Comparison of ENCODE assay signal across 11 mouse cellular contexts in the genomic region with DNA sequence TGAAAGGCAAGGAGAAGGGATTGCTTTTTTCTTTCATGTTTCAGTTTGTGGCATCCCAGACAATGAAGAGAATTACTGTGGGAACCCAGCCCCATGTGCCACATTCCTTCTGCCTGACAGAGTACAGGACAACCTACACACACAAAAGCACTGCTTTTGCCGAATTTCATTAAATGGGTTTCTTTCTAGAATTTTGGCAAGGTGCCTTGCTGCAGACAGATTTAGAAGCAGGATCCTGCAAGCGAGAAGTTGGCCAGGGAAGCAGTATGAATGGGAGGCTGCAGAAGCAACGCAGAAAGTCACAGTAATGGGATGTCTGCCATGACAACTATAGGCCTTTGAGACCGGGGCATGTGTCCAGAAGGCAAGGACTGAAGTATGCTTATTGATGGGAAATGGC. TPM values are rescaled to one million over a fixed set of nuclear protein-coding genes. Genes with fewer than 3 reads are reported as not detected.
DNase-seq lines count a peak whose midpoint lies in the region; ATAC-seq and TF ChIP-seq lines count a peak whose summit lies in the region.
"Not testable (repeated sequence)": the region's sequence is repeated elsewhere in the genome, so short reads cannot be mapped to it uniquely, and the experiment has no call there.
"Had no signal": no experiment of that assay in that cellular context is flagged by ENCODE, and none has a peak within 500 bp of the region (broad histone marks: within the 10 kb centered on the region; RNA-seq: fewer than 3 reads in every experiment).

No protein-coding gene starts in this region.

- intact Hi-C loops in left cerebral cortex, adult 2 months (cut with DNase I), result not testable (repeated sequence)

- 0 out of 2 replicates have a peak, but pooled peaks have one; percentile 26 for ATAC-seq in embryonic facial prominence, embryonic 13.5 days (ENCODE audit: insufficient number of reproducible peaks, insufficient read depth, low FRiP score, low TSS enrichment, low read depth)
- ATAC-seq in forebrain, embryonic 15.5 days (replicated peaks), result peak; percentile 76
- peak; percentile 90 for ATAC-seq in hindbrain, embryonic 14.5 days (ENCODE audit: low FRiP score)
- ATAC-seq in lung, embryonic 15.5 days (ENCODE audit: borderline replicate concordance, extremely low read depth, low FRiP score, low TSS enrichment), result peak; percentile 59; the same call in 1 of the 2 replicates
- peak; percentile 71 for ATAC-seq in midbrain, embryonic 16.5 days

- not testable (repeated sequence) for H3K27ac ChIP-seq in embryonic facial prominence, embryonic 13.5 days; forebrain, embryonic 15.5 days (replicated peaks); lung, embryonic 15.5 days; midbrain, embryonic 16.5 days (ENCODE audit: low read length)
- H3K27ac ChIP-seq in hindbrain, embryonic 14.5 days, result peak overlapping the region; percentile 20; the same call in 1 of the 2 replicates
- peak overlapping the region; percentile 34; the same call in 1 of the 2 replicates for H3K27ac ChIP-seq in left cerebral cortex, adult 2 months

- not testable (repeated sequence) for H3K4me1 ChIP-seq in embryonic facial prominence, embryonic 13.5 days; forebrain, embryonic 15.5 days; hindbrain, embryonic 14.5 days (replicated peaks; ENCODE audit: control insufficient read depth, insufficient read depth, low read length); lung, embryonic 15.5 days; midbrain, embryonic 16.5 days (ENCODE audit: control insufficient read depth, insufficient read depth, low read length)

- not testable (repeated sequence) for H3K36me3 ChIP-seq in embryonic facial prominence, embryonic 13.5 days; forebrain, embryonic 15.5 days; hindbrain, embryonic 14.5 days (replicated peaks; ENCODE audit: control insufficient read depth, insufficient read depth); lung, embryonic 15.5 days; midbrain, embryonic 16.5 days (ENCODE audit: control insufficient read depth, insufficient read depth, low read length)

- not testable (repeated sequence) for DNase-seq in hindbrain, embryonic 14.5 days (ENCODE audit: low spot score); left cerebral cortex, adult 2 months (ENCODE audit: extremely low spot score in 1 of 2, low spot score in 2 of 2)
- DNase-seq in right cerebral cortex, adult 18-20 months, result peak; percentile 23

- not testable (repeated sequence) for H3K27me3 ChIP-seq in embryonic facial prominence, embryonic 13.5 days; forebrain, embryonic 15.5 days; hindbrain, embryonic 14.5 days (ENCODE audit: control insufficient read depth, insufficient read depth, low read length); lung, embryonic 15.5 days; midbrain, embryonic 16.5 days (ENCODE audit: control insufficient read depth, insufficient read depth, low read depth, low read length)

- TF ChIP-seq CTCF in left cerebral cortex, adult 2 months (IDR thresholded peaks at IDR 0.05), result not testable (repeated sequence)

- WGBS in embryonic facial prominence, embryonic 13.5 days, result 44% methylated on average over 4 of the region's 4 CpGs
- 26% methylated on average over 4 of the region's 4 CpGs for WGBS in forebrain, embryonic 15.5 days
- WGBS in hindbrain, embryonic 14.5 days, result 63% methylated on average over 3 of the region's 4 CpGs
- 30% methylated on average over 4 of the region's 4 CpGs for WGBS in lung, embryonic 15.5 days
- 45% methylated on average over 3 of the region's 4 CpGs for WGBS in midbrain, embryonic 16.5 days

- H3K4me2 ChIP-seq in embryonic facial prominence, embryonic 13.5 days; forebrain, embryonic 15.5 days (replicated peaks); hindbrain, embryonic 14.5 days (replicated peaks); lung, embryonic 15.5 days; midbrain, embryonic 16.5 days (ENCODE audit: low read length): not testable (repeated sequence)

- H3K4me3 ChIP-seq in embryonic facial prominence, embryonic 13.5 days; forebrain, embryonic 15.5 days; hindbrain, embryonic 14.5 days (replicated peaks; ENCODE audit: low read length); left cerebral cortex, adult 2 months; lung, embryonic 15.5 days; midbrain, embryonic 16.5 days (ENCODE audit: low read depth, low read length): not testable (repeated sequence)

- H3K9me3 ChIP-seq in embryonic facial prominence, embryonic 13.5 days; forebrain, embryonic 15.5 days; hindbrain, embryonic 14.5 days (ENCODE audit: control insufficient read depth, low read length); lung, embryonic 15.5 days; midbrain, embryonic 16.5 days (replicated peaks; ENCODE audit: control insufficient read depth, low read length, poor library complexity, severe bottlenecking): not testable (repeated sequence)

- H3K9ac ChIP-seq in embryonic facial prominence, embryonic 13.5 days; forebrain, embryonic 15.5 days (replicated peaks); hindbrain, embryonic 14.5 days; lung, embryonic 15.5 days; midbrain, embryonic 16.5 days (ENCODE audit: low read depth, low read length): not testable (repeated sequence)

RNA-seq across cellular contexts. Expression of a gene that starts 6.4 kb away (rescaled TPM):
- 0.11 and 0.28 TPM in 2 replicates for polyA plus RNA-seq in embryonic facial prominence, embryonic 13.5 days (2015; fragmentation: Nextera tagmentation; extraction: Ambion mirVana)
- polyA plus RNA-seq in forebrain, embryonic 15.5 days (2015; fragmentation: Nextera tagmentation; extraction: Ambion mirVana), result 0.11 and 0.15 TPM in 2 replicates
- 0.23 and 0.33 TPM in 2 replicates for polyA plus RNA-seq in hindbrain, embryonic 14.5 days (2014; fragmentation: Nextera tagmentation; extraction: Ambion mirVana)
- total RNA-seq in left cerebral cortex, adult 2 months (2021), result under 1 TPM; 0.54 to 0.94 TPM
- polyA plus RNA-seq in lung, embryonic 15.5 days (2015; fragmentation: Nextera tagmentation; extraction: Ambion mirVana), result 0.06 and 0.10 TPM in 2 replicates
- 0.19 and 0.22 TPM in 2 replicates for polyA plus RNA-seq in midbrain, embryonic 16.5 days (2015; fragmentation: Nextera tagmentation; extraction: Ambion mirVana)
- total RNA-seq: gastrocnemius, postnatal 25 days had no signal
- polyA plus RNA-seq: large intestine, adult 2 months; liver, embryonic 13.5 days; macrophage had no signal

Comparison
In these comparisons a context has a peak if more than half of its experiments do, and no peak if none do; other contexts are left out.
1. ATAC-seq: peak in every context shown above with its lines; median percentile 90 in hindbrain, embryonic 14.5 days; 76 in forebrain, embryonic 15.5 days; 71 in midbrain, embryonic 16.5 days; 59 in lung, embryonic 15.5 days; 26 in embryonic facial prominence, embryonic 13.5 days.